In the genomic region with DNA sequence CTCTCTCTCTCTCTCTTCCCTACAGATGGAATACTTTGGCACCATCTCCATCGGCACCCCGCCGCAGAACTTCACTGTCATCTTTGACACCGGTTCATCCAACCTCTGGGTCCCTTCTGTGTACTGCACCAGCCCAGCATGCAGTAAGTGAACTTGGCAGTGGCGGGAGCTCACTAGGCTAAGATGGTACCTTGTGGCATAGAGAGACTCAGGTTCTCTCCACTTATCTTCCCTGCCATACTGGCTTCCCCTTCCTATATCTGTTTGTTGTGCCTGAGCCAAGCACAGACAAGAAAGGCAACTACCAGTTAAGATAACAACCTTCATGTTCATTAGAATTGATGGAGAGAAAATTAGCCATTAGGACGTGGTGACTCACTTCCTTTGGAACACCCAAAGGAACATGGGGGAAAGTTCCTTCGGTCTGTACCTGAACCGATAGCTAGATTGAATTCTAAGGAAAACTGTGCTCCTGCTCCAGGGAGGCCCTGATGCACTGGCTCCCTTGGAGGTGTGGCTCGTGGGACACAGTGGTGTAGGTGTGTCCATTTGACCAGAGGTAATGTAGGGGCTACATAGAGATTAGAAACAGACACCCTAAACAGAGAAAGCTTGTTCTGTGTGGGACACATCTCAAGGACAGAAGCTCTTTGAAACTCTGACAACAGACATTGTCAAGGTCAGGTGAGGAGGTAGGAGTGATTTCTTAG, we compare ENCODE assay signal across 23 mouse cellular contexts. TPM values are rescaled to one million over a fixed set of nuclear protein-coding genes. Genes with fewer than 3 reads are reported as not detected.
DNase-seq lines count a peak whose midpoint lies in the region; ATAC-seq and TF ChIP-seq lines count a peak whose summit lies in the region.
"Had no signal": no experiment of that assay in that cellular context is flagged by ENCODE, and none has a peak within 500 bp of the region (broad histone marks: within the 10 kb centered on the region; RNA-seq: fewer than 3 reads in every experiment).

No protein-coding gene starts in this region.

- H3K4me2 ChIP-seq in liver, embryonic 11.5 days: no peak overlapping the region
- peak overlapping the region; percentile 25 for H3K4me2 ChIP-seq in liver, embryonic 15.5 days
- peak overlapping the region; percentile 39 for H3K4me2 ChIP-seq in stomach, postnatal 0 days (replicated peaks; ENCODE audit: low read depth)
- H3K4me2 ChIP-seq: forebrain, embryonic 12.5 days; heart, embryonic 12.5 days; lung, embryonic 15.5 days; midbrain, embryonic 15.5 days; neural tube, embryonic 12.5 days had no signal

- no peak for DNase-seq in liver, embryonic 11.5 days (ENCODE audit: low spot score)
- no peak for DNase-seq in liver
- DNase-seq in stomach, postnatal 0 days (ENCODE audit: low spot score): peak; percentile 33
- DNase-seq in kidney, postnatal 25 days: no peak
- no peak for DNase-seq in gastrocnemius, postnatal 10 days
- DNase-seq: adrenal gland, adult 8-10 months; cerebellum, adult 8-10 months; heart, postnatal 14 days; layer of hippocampus, adult 9-11 months; lung, postnatal 36 days; right cerebral cortex, postnatal 25 days had no signal

- 0 out of 2 replicates have a peak, but pooled peaks have one; percentile 43 for ATAC-seq in liver, embryonic 11.5 days (replicated peaks; ENCODE audit: low FRiP score)
- peak; percentile 59; the same call in 1 of the 2 replicates for ATAC-seq in common myeloid progenitor, adult 5-6 weeks (replicated peaks; ENCODE audit: low read depth, poor library complexity, severe bottlenecking)
- peak; percentile 69 for ATAC-seq in liver, embryonic 15.5 days (ENCODE audit: insufficient read depth)
- peak; percentile 55 for ATAC-seq in stomach, postnatal 0 days (ENCODE audit: low FRiP score, low TSS enrichment)
- ATAC-seq: hindbrain, postnatal 0 days; intestine, postnatal 0 days; midbrain, embryonic 15.5 days had no signal

- TF ChIP-seq EP300 in stomach, postnatal 0 days (optimal IDR thresholded peaks at IDR 0.05): no peak

- no peaks in the 10 kb centered on the region for H3K27me3 ChIP-seq in liver, embryonic 11.5 days (replicated peaks; ENCODE audit: control insufficient read depth, insufficient read depth, low read length)
- H3K27me3 ChIP-seq in liver, embryonic 15.5 days: no peaks in the 10 kb centered on the region
- H3K27me3 ChIP-seq in stomach, postnatal 0 days (ENCODE audit: control insufficient read depth, insufficient read depth, low read length): no peaks in the 10 kb centered on the region
- H3K27me3 ChIP-seq: forebrain, embryonic 12.5 days; lung, embryonic 15.5 days; midbrain, embryonic 15.5 days; neural tube, embryonic 12.5 days had no signal

- H3K9me3 ChIP-seq in liver, embryonic 11.5 days (ENCODE audit: control insufficient read depth, low read length): no peaks in the 10 kb centered on the region
- H3K9me3 ChIP-seq in liver, embryonic 15.5 days (replicated peaks): no peaks in the 10 kb centered on the region
- H3K9me3 ChIP-seq in stomach, postnatal 0 days (ENCODE audit: control insufficient read depth, low read length): no peaks in the 10 kb centered on the region
- H3K9me3 ChIP-seq: embryonic facial prominence, embryonic 10.5 days; forebrain, embryonic 12.5 days; heart, embryonic 12.5 days; lung, embryonic 15.5 days; midbrain, embryonic 15.5 days; neural tube, embryonic 12.5 days had no signal

- H3K4me1 ChIP-seq in liver, embryonic 11.5 days (replicated peaks; ENCODE audit: control insufficient read depth, insufficient read depth, low read length): no peaks in the 10 kb centered on the region
- H3K4me1 ChIP-seq in liver, embryonic 15.5 days (replicated peaks): peaks cover 37% of the 10 kb centered on the region
- no peaks in the 10 kb centered on the region for H3K4me1 ChIP-seq in stomach, postnatal 0 days (replicated peaks; ENCODE audit: control insufficient read depth, insufficient read depth)
- H3K4me1 ChIP-seq: embryonic facial prominence, embryonic 10.5 days; forebrain, embryonic 12.5 days; heart, embryonic 12.5 days; lung, embryonic 15.5 days; midbrain, embryonic 15.5 days; neural tube, embryonic 12.5 days had no signal

- no peak for TF ChIP-seq CTCF in stomach, postnatal 0 days (IDR thresholded peaks at IDR 0.05; ENCODE audit: low read depth)

- H3K36me3 ChIP-seq in liver, embryonic 11.5 days (ENCODE audit: control insufficient read depth, insufficient read depth, low read length): no peaks in the 10 kb centered on the region
- H3K36me3 ChIP-seq in liver, embryonic 15.5 days (replicated peaks): peaks cover 16% of the 10 kb centered on the region
- no peaks in the 10 kb centered on the region for H3K36me3 ChIP-seq in stomach, postnatal 0 days (ENCODE audit: control insufficient read depth, insufficient read depth, low read length)
- H3K36me3 ChIP-seq: embryonic facial prominence, embryonic 10.5 days; forebrain, embryonic 12.5 days; heart, embryonic 12.5 days; lung, embryonic 15.5 days; midbrain, embryonic 15.5 days; neural tube, embryonic 12.5 days had no signal

- no peak overlapping the region for H3K27ac ChIP-seq in liver, embryonic 11.5 days (ENCODE audit: low read depth, low read length)
- H3K27ac ChIP-seq in liver, embryonic 15.5 days (replicated peaks): peak overlapping the region; percentile 46; the same call in 1 of the 2 replicates
- peak overlapping the region; percentile 40 for H3K27ac ChIP-seq in stomach, postnatal 0 days (replicated peaks)
- H3K27ac ChIP-seq: embryonic facial prominence, embryonic 10.5 days; forebrain, embryonic 12.5 days; hindbrain, postnatal 0 days; left cerebral cortex, adult 2 months; lung, embryonic 15.5 days; midbrain, embryonic 15.5 days; neural tube, embryonic 12.5 days had no signal

- no peak overlapping the region for H3K4me3 ChIP-seq in liver, embryonic 11.5 days (ENCODE audit: low read depth, low read length)
- H3K4me3 ChIP-seq in liver, embryonic 15.5 days (replicated peaks): no peak overlapping the region
- H3K4me3 ChIP-seq in stomach, postnatal 0 days (ENCODE audit: low read depth, low read length): no peak overlapping the region; the same call in 1 of the 2 replicates
- H3K4me3 ChIP-seq: embryonic facial prominence, embryonic 10.5 days; forebrain, embryonic 12.5 days; heart, embryonic 12.5 days; left cerebral cortex, adult 2 months; lung, embryonic 15.5 days; midbrain, embryonic 15.5 days; neural tube, embryonic 12.5 days had no signal

- H3K9ac ChIP-seq in liver, embryonic 11.5 days (ENCODE audit: low read depth, low read length): no peak overlapping the region
- H3K9ac ChIP-seq in liver, embryonic 15.5 days: no peak overlapping the region
- H3K9ac ChIP-seq in stomach, postnatal 0 days (ENCODE audit: low read length): no peak overlapping the region
- H3K9ac ChIP-seq: forebrain, embryonic 12.5 days; heart, embryonic 12.5 days; lung, embryonic 15.5 days; midbrain, embryonic 15.5 days; neural tube, embryonic 12.5 days had no signal

- 71% methylated on average over 9 of the region's 9 CpGs for WGBS in liver, embryonic 11.5 days
- WGBS in liver, embryonic 15.5 days (ENCODE audit: insufficient replicate concordance): 58% methylated on average over 9 of the region's 9 CpGs
- WGBS in stomach, postnatal 0 days: 75% methylated on average over 9 of the region's 9 CpGs

RNA-seq across cellular contexts. Expression of gene Rab7b, which starts 25.1 kb away (rescaled TPM):
- polyA plus RNA-seq in liver, embryonic 11.5 days (2014; fragmentation: Nextera tagmentation; extraction: Ambion mirVana): 0.53 and 1.1 TPM in 2 replicates
- total RNA-seq in common myeloid progenitor, adult 5-6 weeks (2017): 10.5 and 11.4 TPM in 2 replicates
- 1.2 TPM in 2 replicates for polyA plus RNA-seq in liver, embryonic 15.5 days (2015; fragmentation: Nextera tagmentation; extraction: Ambion mirVana)
- 13.5 and 14.4 TPM in 2 replicates for polyA plus RNA-seq in stomach, postnatal 0 days (2015; fragmentation: Nextera tagmentation; extraction: Ambion mirVana)
- 1 to 10 TPM; 6.3 to 9.2 TPM for total RNA-seq in gastrocnemius, postnatal 10 days (2021)

RNA-seq across cellular contexts. Expression of gene Ctse, which starts 25.3 kb away (rescaled TPM):
- 9.3 and 10.6 TPM in 2 replicates for polyA plus RNA-seq in liver, embryonic 11.5 days (2014; fragmentation: Nextera tagmentation; extraction: Ambion mirVana)
- 56.9 and 66.7 TPM in 2 replicates for total RNA-seq in common myeloid progenitor, adult 5-6 weeks (2017)
- 25.2 and 29.9 TPM in 2 replicates for polyA plus RNA-seq in liver, embryonic 15.5 days (2015; fragmentation: Nextera tagmentation; extraction: Ambion mirVana)
- polyA plus RNA-seq in stomach, postnatal 0 days (2015; fragmentation: Nextera tagmentation; extraction: Ambion mirVana): 596 and 695 TPM in 2 replicates
- 1 to 10 TPM in 1 of 2 experiments, under 1 TPM in 1; 0.56 to 4.4 TPM for total RNA-seq in gastrocnemius, postnatal 10 days (2021)
- total RNA-seq: ES-E14; hindbrain, postnatal 0 days had no signal
- polyA plus RNA-seq: embryonic facial prominence, embryonic 10.5 days; forebrain, embryonic 12.5 days; hindbrain, postnatal 0 days had no signal

Comparison
In these comparisons a context has a peak if more than half of its experiments do, and no peak if none do; other contexts are left out.
1. RNA of gene Ctse, which starts 25.3 kb away (polyA plus RNA-seq): 596 to 695 TPM in stomach, postnatal 0 days; 25.2 to 29.9 TPM in liver, embryonic 15.5 days and 9.3 to 10.6 TPM in liver, embryonic 11.5 days; every median in the first group is over 10 times any median in the second.
2. Peak in every context shown above with its lines, with median percentiles within 50 percentile points of each other: ATAC-seq.